Mouse (Mus musculus) 3134 (cell line): ENCODE results near the gene Crhr2.
A peak's percentile ranks its signal among the peaks of the same experiment; 100 is the strongest.

Experiments used
- DNase-seq: peaks from one replicate; pipeline ENCODE4 v3.0.0-alpha.2; 2011; ENCODE audit warnings: low spot score; ENCODE audit not compliant: insufficient read length; ENCODE audit errors: extremely low read depth

Gene Crhr2

GRCm38 (mm10) chr6:55126576-55126975 is 6.2 kb downstream of the Crhr2 start:
- no peak for DNase-seq

GRCm38 (mm10) chr6:55123056-55123455 is 9.8 kb downstream of the Crhr2 start:
- DNase-seq: no peak

GRCm38 (mm10) chr6:55117325-55118109 is 15.3 kb downstream of the Crhr2 start:
- no peak for DNase-seq

GRCm38 (mm10) chr6:55108358-55108757 is 24.5 kb downstream of the Crhr2 start:
- DNase-seq: no peak

- no peak for DNase-seq
Observed at GRCm38 (mm10) chr6:55098603-55099002, 34.2 kb downstream of the Crhr2 start.

- DNase-seq: peak; percentile 26
Observed at GRCm38 (mm10) chr6:55098030-55098429, 34.8 kb downstream of the Crhr2 start.

- DNase-seq: no peak
Observed at GRCm38 (mm10) chr6:55093431-55094146, 39.2 kb downstream of the Crhr2 start.

GRCm38 (mm10) chr6:55091396-55091795 is 41.4 kb downstream of the Crhr2 start:
- DNase-seq: no peak

- DNase-seq: no peak
Observed at GRCm38 (mm10) chr6:55090639-55091038, 42.2 kb downstream of the Crhr2 start.

- no peak for DNase-seq
Observed at GRCm38 (mm10) chr6:55087355-55087754, 45.5 kb downstream of the Crhr2 start.

GRCm38 (mm10) chr6:55082261-55083051 is 50.4 kb downstream of the Crhr2 start:
- DNase-seq: no peak

GRCm38 (mm10) chr6:55081379-55081778 is 51.4 kb downstream of the Crhr2 start:
- no peak for DNase-seq

GRCm38 (mm10) chr6:55076561-55077255 is 56.1 kb downstream of the Crhr2 start:
- no peak for DNase-seq

GRCm38 (mm10) chr6:55065903-55066302 is 66.9 kb downstream of the Crhr2 start:
- no peak for DNase-seq

GRCm38 (mm10) chr6:55064477-55064827 is 68.4 kb downstream of the Crhr2 start:
- no peak for DNase-seq

- no peak for DNase-seq
Observed at GRCm38 (mm10) chr6:55063793-55064476, 68.9 kb downstream of the Crhr2 start.

GRCm38 (mm10) chr6:55062200-55062599 is 70.6 kb downstream of the Crhr2 start:
- no peak for DNase-seq

- no peak for DNase-seq
Observed at GRCm38 (mm10) chr6:55061328-55061727, 71.5 kb downstream of the Crhr2 start.

- DNase-seq: no peak
Observed at GRCm38 (mm10) chr6:55060241-55060825, 72.5 kb downstream of the Crhr2 start.

- no peak for DNase-seq
Observed at GRCm38 (mm10) chr6:55057427-55057826, 75.4 kb downstream of the Crhr2 start.
